Mouse (Mus musculus): ENCODE results near the gene Wdr70. TPM values are rescaled to one million over a fixed set of nuclear protein-coding genes. Genes with fewer than 3 reads are reported as not detected.

The Wdr70 gene
- polyA plus RNA-seq, 1 experiment from 2014 or later, result 37.0 TPM

DNA sequence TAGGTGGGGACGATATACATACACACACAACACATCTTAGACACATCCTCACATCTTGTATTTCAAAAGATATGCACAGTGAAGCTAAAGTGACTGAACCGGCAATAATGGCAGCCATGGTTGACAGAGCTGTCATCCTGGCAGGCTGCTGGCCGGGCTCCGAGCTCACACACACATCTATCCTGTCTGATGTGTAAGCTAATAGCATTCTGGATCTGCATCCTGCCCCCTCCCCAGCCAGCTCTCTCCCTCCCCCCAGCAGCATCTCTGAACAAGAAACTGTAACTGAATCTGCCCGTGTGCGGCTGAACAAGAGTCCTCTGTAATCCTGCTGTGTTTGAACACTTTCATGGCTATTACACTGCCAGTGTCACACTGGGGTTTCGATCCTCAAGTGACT, 219.1 kb downstream of the Wdr70 start:
- no peaks in the 10 kb centered on the region for H3K9me3 ChIP-seq (ENCODE audit: control insufficient read depth, low read length)
- no peak overlapping the region for H3K27ac ChIP-seq (replicated peaks in 1 of 2; ENCODE audit: control insufficient read depth in 1 of 2, insufficient read depth in 1 of 2, low read depth in 2 of 2, low read length in 2 of 2)
- H3K4me2 ChIP-seq (ENCODE audit: low read length), result no peak overlapping the region
- 0 out of 2 replicates have a peak, but pooled peaks cover 6% of the 10 kb centered on the region for H3K36me3 ChIP-seq (ENCODE audit: control insufficient read depth, insufficient read depth, low read length)
- no peak for ATAC-seq (ENCODE audit: insufficient number of reproducible peaks, insufficient read depth, low FRiP score, low read depth)
- H3K4me1 ChIP-seq (ENCODE audit: control insufficient read depth in 2 of 2, insufficient read depth in 2 of 2, low read length in 2 of 2), result peaks cover 6 to 10% of the 10 kb centered on the region in 2 experiments; a peak in 3 of 4 replicates
- H3K9ac ChIP-seq (ENCODE audit: low read length), result no peak overlapping the region
- H3K4me3 ChIP-seq (ENCODE audit: control insufficient read depth in 1 of 2, insufficient read depth in 1 of 2, low read depth in 1 of 2, low read length in 2 of 2), result no peak overlapping the region
- WGBS, result 85% methylated on average over 7 of the region's 7 CpGs
- no peaks in the 10 kb centered on the region for H3K27me3 ChIP-seq (ENCODE audit: control insufficient read depth, insufficient read depth, low read length)

DNA sequence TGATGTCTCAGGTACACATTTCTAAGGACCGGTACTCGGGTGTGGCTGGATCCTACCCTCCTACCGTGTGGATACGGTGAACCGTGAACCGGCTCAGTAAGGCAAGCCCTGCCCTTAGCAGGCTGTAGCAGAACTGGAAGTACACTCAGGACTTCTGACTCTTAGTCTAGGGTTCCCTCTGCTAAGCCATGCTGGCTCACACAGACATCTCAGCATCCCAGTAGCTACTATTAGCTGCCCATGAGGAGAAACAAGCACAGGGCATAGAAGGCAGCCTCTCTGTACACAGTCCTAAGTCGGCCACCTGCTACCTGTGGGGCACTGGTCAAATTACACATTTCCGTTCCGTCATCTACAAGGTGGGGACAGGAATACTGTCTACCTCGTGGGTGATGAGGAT, 220.1 kb downstream of the Wdr70 start:
- H3K27ac ChIP-seq (replicated peaks in 1 of 2; ENCODE audit: control insufficient read depth in 1 of 2, insufficient read depth in 1 of 2, low read depth in 2 of 2, low read length in 2 of 2), result no peak overlapping the region
- no peak for ATAC-seq (ENCODE audit: insufficient number of reproducible peaks, insufficient read depth, low FRiP score, low read depth)
- peaks cover 6 to 10% of the 10 kb centered on the region in 2 experiments; a peak in 3 of 4 replicates for H3K4me1 ChIP-seq (ENCODE audit: control insufficient read depth in 2 of 2, insufficient read depth in 2 of 2, low read length in 2 of 2)

DNA sequence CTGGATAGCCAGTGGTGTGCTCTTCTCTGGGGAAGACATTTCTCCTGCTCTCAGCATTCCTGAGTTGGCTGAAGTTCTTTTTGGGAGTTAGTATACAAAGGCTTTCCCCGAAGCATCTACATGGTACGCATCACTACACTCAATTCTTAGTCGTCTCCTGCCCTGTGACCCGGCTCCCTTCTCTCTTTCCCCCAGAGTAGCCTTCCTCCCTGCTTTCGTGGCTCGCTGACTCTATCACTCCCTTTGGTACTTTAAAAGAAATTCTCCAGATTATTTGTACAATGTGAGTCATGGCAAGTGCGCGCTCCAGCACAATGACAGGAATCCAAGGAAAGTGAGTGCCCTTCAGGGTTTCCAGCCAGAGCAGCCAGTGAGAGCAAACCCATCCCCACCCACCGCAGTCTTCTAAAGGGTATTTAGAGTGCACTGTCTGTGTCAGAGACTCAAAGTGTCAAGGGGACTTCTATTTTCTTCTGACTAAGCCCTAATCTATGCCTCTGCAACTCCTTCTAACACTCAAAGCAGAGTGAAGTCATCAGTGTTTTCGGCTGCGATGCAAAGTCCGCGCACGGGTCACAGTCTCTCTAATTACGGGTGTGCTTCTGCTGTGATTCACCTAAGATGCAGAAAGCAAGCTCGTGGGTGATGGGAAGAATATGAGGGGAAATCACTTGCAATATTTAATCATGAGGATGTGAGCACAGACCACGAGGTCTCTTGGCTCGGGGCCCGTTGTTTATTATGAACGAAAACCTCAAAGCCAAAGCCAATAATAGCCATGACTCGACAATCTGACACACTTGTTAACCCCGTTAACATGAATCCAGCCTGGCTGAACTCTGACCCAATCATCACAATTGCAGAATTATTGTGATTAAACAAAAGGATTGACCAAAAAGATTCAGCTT, 221.2 kb downstream of the Wdr70 start:
- H3K4me2 ChIP-seq (ENCODE audit: low read length), result peak overlapping the region; percentile 49
- WGBS, result 48% methylated on average over 22 of the region's 22 CpGs
- no peak overlapping the region for H3K9ac ChIP-seq (ENCODE audit: low read length)
- no peak for ATAC-seq (ENCODE audit: insufficient number of reproducible peaks, insufficient read depth, low FRiP score, low read depth)
- no peak overlapping the region for H3K4me3 ChIP-seq (ENCODE audit: control insufficient read depth in 1 of 2, insufficient read depth in 1 of 2, low read depth in 1 of 2, low read length in 2 of 2)
- no peaks in the 10 kb centered on the region for H3K27me3 ChIP-seq (ENCODE audit: control insufficient read depth, insufficient read depth, low read length)
- H3K36me3 ChIP-seq (ENCODE audit: control insufficient read depth, insufficient read depth, low read length), result no peaks in the 10 kb centered on the region
- peaks cover 6 to 10% of the 10 kb centered on the region in 2 experiments; a peak in 3 of 4 replicates for H3K4me1 ChIP-seq (ENCODE audit: control insufficient read depth in 2 of 2, insufficient read depth in 2 of 2, low read length in 2 of 2)
- no peak overlapping the region; a peak in 1 of 4 replicates for H3K27ac ChIP-seq (replicated peaks in 1 of 2; ENCODE audit: control insufficient read depth in 1 of 2, insufficient read depth in 1 of 2, low read depth in 2 of 2, low read length in 2 of 2)
- H3K9me3 ChIP-seq (ENCODE audit: control insufficient read depth, low read length), result no peaks in the 10 kb centered on the region

More for the DNA sequence above, 220.1 kb downstream of the Wdr70 start:
- 92% methylated on average over 10 of the region's 10 CpGs for WGBS
- Histone ChIP-seq H3K9ac (ENCODE audit: low read length) (no peak overlapping the region), H3K4me2 (ENCODE audit: low read length) (no peak overlapping the region), H3K36me3 (ENCODE audit: control insufficient read depth, insufficient read depth, low read length) (0 out of 2 replicates have a peak, but pooled peaks cover under 1% of the 10 kb centered on the region), H3K4me3 (ENCODE audit: control insufficient read depth in 1 of 2, insufficient read depth in 1 of 2, low read depth in 1 of 2, low read length in 2 of 2) (no peak overlapping the region), H3K27me3 (ENCODE audit: control insufficient read depth, insufficient read depth, low read length) (no peaks in the 10 kb centered on the region), H3K9me3 (ENCODE audit: control insufficient read depth, low read length) (no peaks in the 10 kb centered on the region)

DNA sequence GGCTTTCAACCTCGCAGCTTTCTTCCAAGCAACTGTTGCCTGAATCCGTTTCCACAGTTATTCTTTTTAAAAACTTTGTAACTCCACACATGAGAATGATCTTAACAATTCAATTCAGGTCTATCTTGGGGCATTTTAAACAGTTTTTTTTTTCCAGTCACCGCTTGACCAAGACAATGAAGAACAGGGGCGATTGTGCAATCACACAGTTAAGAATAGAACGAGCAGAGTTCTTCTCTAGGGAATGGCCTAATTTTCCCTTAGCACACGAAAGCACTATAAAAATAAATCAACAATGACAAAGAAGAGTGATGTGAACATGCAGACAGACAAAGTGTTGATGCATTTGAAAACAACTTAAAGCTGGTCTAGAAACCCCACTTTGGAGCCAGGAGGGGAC, 223.1 kb downstream of the Wdr70 start:
- no peaks in the 10 kb centered on the region for H3K9me3 ChIP-seq (ENCODE audit: control insufficient read depth, low read length)
- ATAC-seq (ENCODE audit: insufficient number of reproducible peaks, insufficient read depth, low FRiP score, low read depth), result no peak
- no peak overlapping the region for H3K4me2 ChIP-seq (ENCODE audit: low read length)
- no peaks in the 10 kb centered on the region for H3K27me3 ChIP-seq (ENCODE audit: control insufficient read depth, insufficient read depth, low read length)
- H3K36me3 ChIP-seq (ENCODE audit: control insufficient read depth, insufficient read depth, low read length), result no peaks in the 10 kb centered on the region
- WGBS, result 60% methylated on average over 6 of the region's 6 CpGs
- H3K9ac ChIP-seq (ENCODE audit: low read length), result no peak overlapping the region
- H3K27ac ChIP-seq (replicated peaks in 1 of 2; ENCODE audit: control insufficient read depth in 1 of 2, insufficient read depth in 1 of 2, low read depth in 2 of 2, low read length in 2 of 2), result no peak overlapping the region
- H3K4me1 ChIP-seq (ENCODE audit: control insufficient read depth in 2 of 2, insufficient read depth in 2 of 2, low read length in 2 of 2), result peaks cover 6 to 10% of the 10 kb centered on the region in 2 experiments; a peak in 3 of 4 replicates
- no peak overlapping the region for H3K4me3 ChIP-seq (ENCODE audit: control insufficient read depth in 1 of 2, insufficient read depth in 1 of 2, low read depth in 1 of 2, low read length in 2 of 2)

DNA sequence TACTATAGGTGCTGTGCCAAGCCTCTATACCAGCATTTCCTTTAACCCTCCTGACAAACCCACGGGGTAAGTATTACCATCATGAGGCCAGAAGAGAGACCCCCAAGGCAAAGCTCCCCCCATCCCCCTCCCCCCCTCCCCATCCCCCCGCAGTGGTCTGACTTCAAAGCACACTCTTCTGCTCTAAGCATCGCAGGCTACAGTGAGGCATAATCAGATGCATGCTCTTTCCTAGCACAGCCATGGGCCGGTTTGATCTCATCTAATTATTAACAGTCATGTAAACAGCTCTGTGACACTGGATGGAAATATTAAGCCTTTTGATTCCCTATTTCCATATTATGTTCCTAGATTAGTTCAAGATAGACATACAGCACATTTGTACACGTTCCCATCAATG, 226.5 kb downstream of the Wdr70 start:
- ATAC-seq (ENCODE audit: insufficient number of reproducible peaks, insufficient read depth, low FRiP score, low read depth), result no peak
- Histone ChIP-seq H3K27me3 (ENCODE audit: control insufficient read depth, insufficient read depth, low read length) (no peaks in the 10 kb centered on the region), H3K9ac (ENCODE audit: low read length) (no peak overlapping the region), H3K4me2 (ENCODE audit: low read length) (no peak overlapping the region), H3K4me3 (ENCODE audit: control insufficient read depth in 1 of 2, insufficient read depth in 1 of 2, low read depth in 1 of 2, low read length in 2 of 2) (no peak overlapping the region), H3K4me1 (ENCODE audit: control insufficient read depth in 2 of 2, insufficient read depth in 2 of 2, low read length in 2 of 2) (peaks cover under 1 to 2% of the 10 kb centered on the region in 2 experiments; a peak in 2 of 4 replicates), H3K36me3 (ENCODE audit: control insufficient read depth, insufficient read depth, low read length) (no peaks in the 10 kb centered on the region), H3K27ac (replicated peaks in 1 of 2; ENCODE audit: control insufficient read depth in 1 of 2, insufficient read depth in 1 of 2, low read depth in 2 of 2, low read length in 2 of 2) (no peak overlapping the region), H3K9me3 (ENCODE audit: control insufficient read depth, low read length) (no peaks in the 10 kb centered on the region)
- WGBS, result 73% methylated on average over 5 of the region's 5 CpGs

DNA sequence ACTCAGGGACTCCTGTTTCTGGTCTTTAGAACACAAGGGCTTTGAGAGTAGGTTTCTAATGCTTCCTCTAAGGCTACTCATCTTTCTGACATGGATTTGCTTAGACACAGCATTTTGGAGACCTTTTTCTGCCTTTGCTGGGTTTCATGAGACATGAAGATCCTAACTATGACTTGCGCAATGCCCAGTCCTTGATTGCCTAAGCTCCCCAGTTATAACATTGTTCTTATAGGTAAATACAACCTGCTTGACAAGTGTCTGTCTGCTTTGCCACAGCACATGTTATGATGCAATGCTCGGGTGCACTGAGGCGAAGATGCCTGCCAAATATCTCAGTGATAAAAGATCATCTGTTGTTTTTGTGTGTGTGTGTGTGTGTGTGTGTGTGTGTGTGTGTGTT, 233.7 kb downstream of the Wdr70 start:
- H3K9me3 ChIP-seq (ENCODE audit: control insufficient read depth, low read length), result no peaks in the 10 kb centered on the region
- 82% methylated on average over 3 of the region's 3 CpGs for WGBS

DNA sequence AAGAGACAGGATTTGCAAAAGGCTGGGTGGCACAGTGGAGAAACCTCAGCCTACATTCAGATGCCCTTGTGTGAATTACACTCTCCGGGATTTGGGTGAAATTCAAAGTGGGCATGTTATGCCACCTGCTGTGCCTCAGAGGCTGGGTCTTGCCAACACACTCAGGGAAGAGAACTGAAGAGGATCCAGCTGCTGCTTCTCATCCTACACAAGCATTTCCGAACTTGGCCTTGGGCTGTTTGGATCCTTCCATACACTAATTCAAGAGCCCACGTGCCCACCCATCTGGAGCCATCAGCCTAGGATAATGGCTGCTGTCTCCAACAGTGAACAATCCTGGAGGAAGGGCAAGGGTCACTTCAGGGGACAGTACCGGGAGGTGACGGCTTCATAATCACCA, 235.7 kb downstream of the Wdr70 start:
- no peak overlapping the region for H3K27ac ChIP-seq (replicated peaks in 1 of 2; ENCODE audit: control insufficient read depth in 1 of 2, insufficient read depth in 1 of 2, low read depth in 2 of 2, low read length in 2 of 2)
- no peak overlapping the region for H3K4me2 ChIP-seq (ENCODE audit: low read length)
- H3K9ac ChIP-seq (ENCODE audit: low read length), result no peak overlapping the region
- ATAC-seq (ENCODE audit: insufficient number of reproducible peaks, insufficient read depth, low FRiP score, low read depth), result no peak
- H3K4me3 ChIP-seq (ENCODE audit: control insufficient read depth in 1 of 2, insufficient read depth in 1 of 2, low read depth in 1 of 2, low read length in 2 of 2), result no peak overlapping the region
- no peaks in the 10 kb centered on the region for H3K9me3 ChIP-seq (ENCODE audit: control insufficient read depth, low read length)
- 70% methylated on average over 5 of the region's 5 CpGs for WGBS
- no peaks in the 10 kb centered on the region for H3K4me1 ChIP-seq (ENCODE audit: control insufficient read depth in 2 of 2, insufficient read depth in 2 of 2, low read length in 2 of 2)
- no peaks in the 10 kb centered on the region for H3K36me3 ChIP-seq (ENCODE audit: control insufficient read depth, insufficient read depth, low read length)
- no peaks in the 10 kb centered on the region for H3K27me3 ChIP-seq (ENCODE audit: control insufficient read depth, insufficient read depth, low read length)

More for the DNA sequence above, 233.7 kb downstream of the Wdr70 start:
- Histone ChIP-seq H3K4me3 (ENCODE audit: control insufficient read depth in 1 of 2, insufficient read depth in 1 of 2, low read depth in 1 of 2, low read length in 2 of 2) (no peak overlapping the region), H3K27me3 (ENCODE audit: control insufficient read depth, insufficient read depth, low read length) (no peaks in the 10 kb centered on the region), H3K4me2 (ENCODE audit: low read length) (no peak overlapping the region), H3K4me1 (ENCODE audit: control insufficient read depth in 2 of 2, insufficient read depth in 2 of 2, low read length in 2 of 2) (no peaks in the 10 kb centered on the region), H3K36me3 (ENCODE audit: control insufficient read depth, insufficient read depth, low read length) (no peaks in the 10 kb centered on the region), H3K9ac (ENCODE audit: low read length) (no peak overlapping the region), H3K27ac (replicated peaks in 1 of 2; ENCODE audit: control insufficient read depth in 1 of 2, insufficient read depth in 1 of 2, low read depth in 2 of 2, low read length in 2 of 2) (no peak overlapping the region)
- no peak for ATAC-seq (ENCODE audit: insufficient number of reproducible peaks, insufficient read depth, low FRiP score, low read depth)

Measured in heart, embryonic 14.5 days (tissue).